Mouse (Mus musculus): ENCODE data around the gene Ubc. TPM values are rescaled to one million over a fixed set of nuclear protein-coding genes. Genes with fewer than 3 reads are reported as not detected.
A peak's percentile ranks its signal among the peaks of the same experiment; 100 is the strongest.

The Ubc gene
- total RNA-seq, 2 experiments from 2014 or later = 752 to 821 TPM

DNA sequence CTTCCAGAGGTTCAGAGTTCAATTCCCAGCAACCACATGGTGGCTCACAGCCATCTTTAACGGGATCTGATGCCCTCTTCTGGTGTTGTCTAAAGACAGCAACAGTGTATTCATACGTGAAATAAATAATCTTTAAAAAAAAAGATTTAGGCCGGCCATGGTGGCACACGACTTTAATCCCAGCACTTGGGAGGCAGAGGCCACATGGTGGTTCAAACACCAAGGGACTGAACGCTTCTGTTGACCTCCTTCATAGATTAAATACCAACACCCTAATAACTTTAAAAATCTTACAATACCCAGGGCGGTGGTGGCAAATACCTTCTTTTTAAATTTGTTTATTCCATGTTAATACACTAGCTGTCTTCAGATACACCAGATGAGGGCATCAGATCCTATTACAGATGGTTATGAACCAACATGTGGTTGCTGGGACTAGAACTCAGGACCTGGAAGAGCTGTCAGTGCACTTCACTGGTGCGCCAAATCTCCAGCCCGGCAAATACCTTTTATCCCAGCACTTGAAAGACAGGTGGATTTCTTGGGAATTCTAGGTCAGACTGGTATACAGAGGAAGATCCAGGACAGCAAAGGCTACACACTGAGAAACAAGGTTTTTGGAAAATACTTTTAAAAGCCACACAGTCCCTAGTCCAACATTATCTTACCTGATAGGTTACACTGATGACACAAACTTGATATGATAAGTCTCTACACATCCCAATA, 4.6 kb downstream of the Ubc start:
- DNase-seq (ENCODE audit: low spot score in 2 of 2) = no peak
- intact Hi-C loops (cut with DNase I) = no loop called here

GRCm38 (mm10) chr5:125384512-125385214, 5.3 kb downstream of the Ubc start:
- no peak for DNase-seq (ENCODE audit: low spot score in 2 of 2)
- intact Hi-C loops (cut with DNase I) = no loop called here

DNA sequence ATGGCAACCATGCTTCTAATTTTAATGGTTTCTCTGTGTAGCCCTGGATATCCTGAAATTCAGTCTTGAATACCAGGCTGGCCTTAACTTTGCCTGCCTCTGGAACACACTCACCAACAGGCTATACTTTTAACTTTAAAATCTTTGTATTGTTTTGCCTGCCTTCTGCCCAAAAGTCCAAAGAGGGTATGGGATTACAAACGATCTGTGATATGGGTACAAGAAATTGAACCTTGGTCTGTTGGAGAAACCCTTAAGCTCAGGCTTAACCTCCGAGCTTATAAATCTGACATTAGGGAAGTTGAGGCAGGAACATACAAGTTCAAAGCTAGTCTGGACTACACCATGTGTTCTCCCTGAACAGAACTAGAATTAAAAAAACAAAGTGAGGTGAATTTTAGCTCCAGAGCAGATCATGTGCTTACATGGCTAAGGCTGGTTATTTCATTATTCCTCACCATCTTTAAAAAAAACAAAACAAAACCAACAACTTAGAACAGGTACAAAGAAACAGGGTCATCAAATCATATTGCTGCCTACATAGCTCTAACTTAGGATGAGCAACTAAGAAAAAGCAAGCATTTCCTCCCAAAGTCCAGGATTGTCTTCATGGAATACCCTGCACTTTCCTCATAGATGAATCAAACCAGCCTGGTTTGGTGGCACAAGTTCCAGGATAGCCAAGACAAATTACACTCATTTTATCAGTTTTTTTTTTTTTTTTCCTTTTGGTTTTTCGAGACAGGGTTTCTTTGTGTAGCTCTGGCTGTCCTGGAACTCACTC, 6.2 kb downstream of the Ubc start:
- intact Hi-C loops (cut with DNase I) = no loop called here
- DNase-seq (ENCODE audit: low spot score in 2 of 2) = no peak

DNA sequence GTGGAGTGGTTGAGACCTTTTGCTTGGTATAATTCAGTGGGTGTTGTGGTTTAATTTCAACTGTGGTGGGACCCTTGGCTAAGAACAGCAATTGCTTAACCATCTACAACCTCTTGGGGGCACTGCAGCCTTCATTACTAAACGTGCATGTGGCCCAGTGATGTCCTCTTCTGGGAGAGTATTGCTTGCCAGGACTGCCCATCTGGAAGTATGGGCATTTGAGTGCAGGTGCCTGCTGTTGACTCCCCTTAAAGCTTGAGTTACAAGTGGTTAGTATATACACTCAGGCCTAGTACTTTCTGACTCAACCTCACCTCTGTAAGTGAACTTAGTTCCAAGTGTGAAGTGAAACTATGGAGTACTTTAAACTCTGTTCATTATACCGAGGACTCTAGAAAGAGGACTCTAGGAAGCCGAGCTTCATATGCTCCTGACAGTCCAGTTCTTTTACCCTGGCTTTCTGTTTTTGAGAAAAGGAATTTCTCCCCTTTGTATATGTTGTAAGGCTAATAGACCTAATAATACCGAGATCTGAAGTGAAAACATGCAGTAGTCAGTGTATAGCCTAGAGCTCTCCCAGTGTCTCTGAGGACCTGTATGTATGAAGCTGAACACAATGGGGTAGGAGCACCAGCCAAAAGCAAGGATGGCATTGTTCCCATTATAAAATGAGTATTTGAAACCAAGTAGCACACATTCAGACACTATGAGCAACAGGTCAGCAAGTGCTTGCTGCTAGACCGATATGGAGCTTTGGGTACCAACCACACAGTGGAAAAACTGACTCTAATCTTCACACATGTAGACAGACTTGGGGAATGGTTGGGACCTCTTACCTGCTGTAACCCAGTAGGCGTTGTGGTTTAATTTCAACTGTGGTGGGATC, 7.1 kb downstream of the Ubc start:
- DNase-seq (ENCODE audit: low spot score in 2 of 2) = peak; percentile 69 to 72
- intact Hi-C loops (cut with DNase I) = no loop called here

DNA sequence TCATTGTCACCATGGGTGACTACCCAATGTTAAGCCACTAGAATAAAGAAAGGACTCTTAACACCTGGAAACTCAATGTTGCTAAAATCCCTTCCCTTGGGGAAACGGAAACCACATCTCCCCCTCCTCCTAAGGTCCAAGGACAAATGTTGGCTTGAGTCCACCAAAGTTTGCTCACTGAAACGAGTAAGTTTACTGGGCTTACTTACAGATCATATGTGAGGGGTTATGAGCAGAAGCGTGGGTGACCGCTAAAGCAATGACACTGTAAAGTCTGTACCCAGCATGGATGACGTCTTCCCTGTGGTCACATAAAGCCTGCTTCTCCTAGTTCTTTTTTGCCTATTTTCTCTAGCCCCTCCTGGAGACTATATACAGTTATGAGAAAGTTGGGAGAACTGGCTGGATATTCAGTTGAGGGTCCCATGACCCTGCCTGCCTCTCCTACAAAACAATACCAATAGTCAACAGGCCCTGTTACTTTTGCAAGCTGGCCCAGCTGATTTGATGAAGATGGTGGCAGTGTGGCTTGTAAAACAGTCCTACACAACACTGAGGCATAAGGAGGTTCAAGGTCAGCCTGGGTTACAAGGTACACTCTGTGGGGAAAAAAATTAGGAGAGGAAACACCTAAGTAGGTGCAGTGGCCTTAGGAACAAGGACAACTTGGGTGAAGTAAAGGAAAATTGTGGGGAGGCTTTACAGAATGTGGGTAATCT, 7.9 kb downstream of the Ubc start:
- intact Hi-C loops (cut with DNase I) = no loop called here
- no peak for DNase-seq (ENCODE audit: low spot score in 2 of 2)

- no peak for DNase-seq (ENCODE audit: low spot score in 2 of 2)
- intact Hi-C loops (cut with DNase I) = loop anchor here (5.0 kb wide), 1 partner anchor 83 kb away; no protein-coding TSS in a partner anchor
Observed at GRCm38 (mm10) chr5:125378919-125379318, 11.1 kb downstream of the Ubc start.

GRCm38 (mm10) chr5:125377214-125377613, 12.8 kb downstream of the Ubc start:
- intact Hi-C loops (cut with DNase I) = loop anchor here (5.0 kb wide), 1 partner anchor 85 kb away; no protein-coding TSS in a partner anchor
- no peak for DNase-seq (ENCODE audit: low spot score in 2 of 2)

DNA sequence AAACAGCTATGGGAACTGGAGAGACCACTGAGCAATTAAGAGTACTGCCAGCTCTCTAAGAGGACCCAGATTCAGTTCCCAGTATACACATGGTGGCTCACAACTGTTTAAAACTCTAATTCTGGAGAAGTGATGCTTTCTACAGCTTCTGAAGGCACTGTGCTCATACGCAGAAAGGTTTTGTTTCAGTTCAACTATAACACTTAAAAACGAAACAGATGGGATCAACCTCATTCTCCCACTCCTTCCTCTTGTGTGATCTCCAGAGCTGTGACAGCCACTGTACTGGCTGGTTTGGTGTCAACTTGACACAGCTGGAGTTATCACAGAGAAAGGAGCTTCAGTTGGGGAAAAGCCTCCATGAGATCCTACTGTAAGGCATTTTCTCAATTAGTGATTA, 14.1 kb downstream of the Ubc start:
- intact Hi-C loops (cut with DNase I) = loop anchor here (5.0 kb wide), 1 partner anchor 86 kb away; no protein-coding TSS in a partner anchor

GRCm38 (mm10) chr5:125372027-125372426, 18.0 kb downstream of the Ubc start:
- intact Hi-C loops (cut with DNase I) = loop anchor here (5.0 kb wide), 2 partner anchors 75 to 470 kb away; no protein-coding TSS in a partner anchor
- no peak for DNase-seq (ENCODE audit: low spot score in 2 of 2)

More for the DNA sequence above, 14.1 kb downstream of the Ubc start:
- DNase-seq (ENCODE audit: low spot score in 2 of 2) = no peak

GRCm38 (mm10) chr5:125370950-125371693, 18.9 kb downstream of the Ubc start:
- DNase-seq (ENCODE audit: low spot score in 2 of 2) = no peak
- intact Hi-C loops (cut with DNase I) = loop anchor here (5.0 kb wide), 2 partner anchors 74 to 469 kb away; no protein-coding TSS in a partner anchor

GRCm38 (mm10) chr5:125368568-125368967, 21.4 kb downstream of the Ubc start:
- DNase-seq (ENCODE audit: low spot score in 2 of 2) = peak; percentile 82 to 85
- intact Hi-C loops (cut with DNase I) = loop anchor here (5.0 kb wide), 1 partner anchor 96 kb away; no protein-coding TSS in a partner anchor

DNA sequence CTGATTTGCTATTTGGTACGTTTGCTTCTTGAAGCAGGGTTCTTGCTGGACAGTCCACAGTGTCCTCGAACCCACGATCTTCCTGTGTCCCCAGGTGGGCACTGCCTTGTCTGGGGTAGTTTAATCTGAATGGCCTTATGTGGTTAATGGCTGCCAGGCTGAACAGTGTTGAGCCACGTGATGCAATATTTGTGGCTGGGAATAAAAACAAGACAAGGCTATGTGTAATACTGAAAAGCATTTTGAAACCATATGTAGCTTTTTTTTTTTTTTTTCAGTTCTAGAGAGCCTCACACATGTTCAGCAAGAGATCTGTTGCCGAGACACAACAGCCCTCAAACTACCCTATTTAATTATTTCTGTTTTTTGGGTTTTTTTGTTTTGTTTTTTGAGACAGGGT, 21.8 kb downstream of the Ubc start:
- intact Hi-C loops (cut with DNase I) = loop anchor here (5.0 kb wide), 1 partner anchor 96 kb away; no protein-coding TSS in a partner anchor
- no peak for DNase-seq (ENCODE audit: low spot score in 2 of 2)

GRCm38 (mm10) chr5:125364851-125365429, 25.1 kb downstream of the Ubc start:
- DNase-seq (ENCODE audit: low spot score in 2 of 2) = no peak
- intact Hi-C loops (cut with DNase I) = loop anchor here (5.0 kb wide), 1 partner anchor 93 kb away; no protein-coding TSS in a partner anchor

DNA sequence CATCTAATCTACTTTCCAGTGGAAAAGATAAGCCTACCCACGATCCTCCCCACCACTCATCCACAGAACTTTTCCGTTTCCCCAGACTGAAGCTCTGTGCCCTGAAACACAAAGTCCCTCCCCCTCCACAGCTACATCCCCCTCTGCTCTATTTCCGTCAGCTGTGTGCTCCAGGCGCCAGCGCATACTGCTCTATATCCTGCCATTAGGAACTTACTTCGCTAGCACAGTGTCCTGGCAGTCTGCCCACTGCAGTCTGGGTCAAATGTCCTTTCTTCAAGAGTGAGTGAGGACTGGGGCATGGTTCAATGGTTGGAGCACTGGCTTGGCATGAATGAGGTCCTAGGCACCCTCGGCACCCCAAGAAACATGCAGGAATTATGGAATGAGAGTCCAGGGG, 26.1 kb downstream of the Ubc start:
- DNase-seq (ENCODE audit: low spot score in 2 of 2) = peak; percentile 57 to 58
- intact Hi-C loops (cut with DNase I) = no loop called here

DNA sequence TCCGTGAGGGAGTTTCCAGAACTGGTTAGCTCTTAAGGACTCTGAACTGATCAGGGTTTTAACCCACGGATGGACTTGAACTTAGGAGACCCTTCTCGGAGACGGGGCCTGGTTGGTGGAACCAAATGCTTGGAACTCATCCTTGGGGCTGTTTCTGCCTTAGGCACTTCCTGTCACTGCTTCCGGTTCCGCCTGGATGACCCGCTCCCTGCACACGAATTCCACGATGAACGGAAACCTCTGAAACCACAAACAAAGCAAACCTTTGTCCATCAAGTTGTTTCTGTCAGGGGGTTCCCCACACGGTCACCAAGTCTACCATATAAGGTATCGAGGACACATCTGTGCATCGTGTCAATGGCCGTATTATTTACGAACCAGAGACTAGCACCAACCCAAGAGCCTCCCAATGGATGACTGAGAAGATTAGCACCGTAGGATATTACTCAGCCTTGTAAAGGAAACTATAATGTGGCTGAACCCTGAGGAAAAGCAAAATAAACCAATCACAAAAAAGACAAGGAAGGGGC, 29.0 kb downstream of the Ubc start:
- intact Hi-C loops (cut with DNase I) = no loop called here
- no peak for DNase-seq (ENCODE audit: low spot score in 2 of 2)

DNA sequence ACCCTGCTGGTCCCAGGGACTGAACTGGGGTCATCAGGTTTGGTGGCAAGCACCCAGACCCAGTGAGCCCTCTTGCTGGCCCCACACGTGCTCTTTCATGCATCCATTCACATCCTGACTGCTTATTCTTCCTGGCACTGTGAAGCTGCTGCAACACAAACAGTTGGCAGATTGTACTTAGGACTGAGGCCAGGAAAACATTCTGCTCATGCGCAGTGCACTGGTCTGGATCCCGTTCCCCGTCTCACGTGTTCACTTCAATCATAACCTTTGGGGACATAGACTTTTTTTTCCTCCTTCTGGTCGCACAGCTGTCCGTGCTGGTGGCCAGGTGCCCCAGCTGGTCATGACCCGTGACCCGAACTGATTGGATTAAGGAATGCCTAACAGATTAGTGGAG, 29.4 kb downstream of the Ubc start:
- DNase-seq (ENCODE audit: low spot score in 2 of 2) = no peak
- intact Hi-C loops (cut with DNase I) = no loop called here

DNA sequence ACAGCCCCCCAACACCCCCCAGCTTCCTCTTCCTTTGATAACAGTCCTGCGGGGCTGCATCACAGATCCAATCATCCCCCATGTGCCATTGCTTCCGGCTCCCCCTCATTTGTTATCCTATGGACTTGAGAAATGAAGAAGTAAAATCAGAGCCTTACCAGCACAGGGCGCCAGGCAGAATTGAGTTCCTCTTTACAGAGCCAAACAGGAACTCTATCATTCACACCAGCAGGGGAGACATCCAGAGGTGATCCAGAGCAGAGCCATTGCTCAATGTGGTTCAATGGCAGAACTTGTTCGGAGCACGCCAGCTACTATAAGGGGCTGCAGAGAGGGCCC, 31.8 kb downstream of the Ubc start:
- DNase-seq (ENCODE audit: low spot score in 2 of 2) = peak in 1 of 2 experiments; percentile 54
- intact Hi-C loops (cut with DNase I) = loop anchor here (5.0 kb wide), 1 partner anchor 66 kb away; no protein-coding TSS in a partner anchor
